Mouse (Mus musculus): ENCODE data around the gene Itgb2l. TPM values are rescaled to one million over a fixed set of nuclear protein-coding genes. Genes with fewer than 3 reads are reported as not detected.

Itgb2l gene
- polyA plus RNA-seq, 1 experiment, result 1.5 TPM

GRCm38 (mm10) chr16:96387685-96388371, 55.6 kb downstream of the Itgb2l start:
- WGBS, result 58% methylated on average over 6 of the region's 6 CpGs
- no peak overlapping the region for H3K27ac ChIP-seq (ENCODE audit: insufficient read depth, low read length)
- TF ChIP-seq POLR2A (IDR thresholded peaks at IDR 0.05; ENCODE audit: low read depth, low read length) (no peak), CTCF (IDR thresholded peaks at IDR 0.05; ENCODE audit: extremely low read depth, insufficient read depth, insufficient read length, insufficient replicate concordance) (no peak)

GRCm38 (mm10) chr16:96384741-96385140, 58.7 kb downstream of the Itgb2l start:
- no peak for DNase-seq (ENCODE audit: low read depth in 1 of 2, low spot score in 2 of 2)
- TF ChIP-seq CTCF (IDR thresholded peaks at IDR 0.05; ENCODE audit: extremely low read depth, insufficient read depth, insufficient read length, insufficient replicate concordance), result no peak
- TF ChIP-seq POLR2A (IDR thresholded peaks at IDR 0.05; ENCODE audit: low read depth, low read length), result no peak
- H3K4me1 ChIP-seq (ENCODE audit: control insufficient read depth, insufficient read depth, insufficient read length), result no peaks in the 10 kb centered on the region; the same call in 1 of the 2 replicates

More at GRCm38 (mm10) chr16:96387685-96388371, 55.6 kb downstream of the Itgb2l start:
- no peaks in the 10 kb centered on the region; the same call in 1 of the 2 replicates for H3K4me1 ChIP-seq (ENCODE audit: control insufficient read depth, insufficient read depth, insufficient read length)
- DNase-seq (ENCODE audit: low read depth in 1 of 2, low spot score in 2 of 2), result no peak
- no peaks in the 10 kb centered on the region for H3K36me3 ChIP-seq (ENCODE audit: control insufficient read depth, insufficient read depth, low read length)
- no peak overlapping the region for H3K4me3 ChIP-seq (ENCODE audit: extremely low read depth, insufficient read depth, insufficient read length)
- H3K27me3 ChIP-seq (ENCODE audit: control insufficient read depth, insufficient read depth, low read length), result no peaks in the 10 kb centered on the region

GRCm38 (mm10) chr16:96382496-96383181, 60.8 kb downstream of the Itgb2l start:
- Histone ChIP-seq H3K27me3 (ENCODE audit: control insufficient read depth, insufficient read depth, low read length) (no peaks in the 10 kb centered on the region), H3K4me1 (ENCODE audit: control insufficient read depth, insufficient read depth, insufficient read length) (no peaks in the 10 kb centered on the region; the same call in 1 of the 2 replicates), H3K4me3 (ENCODE audit: extremely low read depth, insufficient read depth, insufficient read length) (no peak overlapping the region), H3K27ac (ENCODE audit: insufficient read depth, low read length) (no peak overlapping the region), H3K36me3 (ENCODE audit: control insufficient read depth, insufficient read depth, low read length) (no peaks in the 10 kb centered on the region)
- DNase-seq (ENCODE audit: low read depth in 1 of 2, low spot score in 2 of 2), result no peak
- 86% methylated on average over 5 of the region's 5 CpGs for WGBS
- no peak for TF ChIP-seq CTCF (IDR thresholded peaks at IDR 0.05; ENCODE audit: extremely low read depth, insufficient read depth, insufficient read length, insufficient replicate concordance)

More at GRCm38 (mm10) chr16:96384741-96385140, 58.7 kb downstream of the Itgb2l start:
- no peak overlapping the region for H3K27ac ChIP-seq (ENCODE audit: insufficient read depth, low read length)
- no peaks in the 10 kb centered on the region for H3K27me3 ChIP-seq (ENCODE audit: control insufficient read depth, insufficient read depth, low read length)
- H3K4me3 ChIP-seq (ENCODE audit: extremely low read depth, insufficient read depth, insufficient read length), result no peak overlapping the region
- H3K36me3 ChIP-seq (ENCODE audit: control insufficient read depth, insufficient read depth, low read length), result no peaks in the 10 kb centered on the region

- H3K4me3 ChIP-seq (ENCODE audit: extremely low read depth, insufficient read depth, insufficient read length), result no peak overlapping the region
- DNase-seq (ENCODE audit: low read depth in 1 of 2, low spot score in 2 of 2), result no peak
- no peaks in the 10 kb centered on the region for H3K4me1 ChIP-seq (ENCODE audit: control insufficient read depth, insufficient read depth, insufficient read length)
- WGBS, result 94% methylated on average over 12 of the region's 12 CpGs
- no peaks in the 10 kb centered on the region for H3K36me3 ChIP-seq (ENCODE audit: control insufficient read depth, insufficient read depth, low read length)
- no peaks in the 10 kb centered on the region for H3K27me3 ChIP-seq (ENCODE audit: control insufficient read depth, insufficient read depth, low read length)
- no peak overlapping the region for H3K27ac ChIP-seq (ENCODE audit: insufficient read depth, low read length)
- TF ChIP-seq POLR2A (IDR thresholded peaks at IDR 0.05; ENCODE audit: low read depth, low read length) (no peak), CTCF (IDR thresholded peaks at IDR 0.05; ENCODE audit: extremely low read depth, insufficient read depth, insufficient read length, insufficient replicate concordance) (no peak)
Observed at GRCm38 (mm10) chr16:96381435-96381834, 62.0 kb downstream of the Itgb2l start.

GRCm38 (mm10) chr16:96378111-96378510, 65.3 kb downstream of the Itgb2l start:
- Histone ChIP-seq H3K36me3 (ENCODE audit: control insufficient read depth, insufficient read depth, low read length) (no peaks in the 10 kb centered on the region), H3K27ac (ENCODE audit: insufficient read depth, low read length) (no peak overlapping the region), H3K4me1 (ENCODE audit: control insufficient read depth, insufficient read depth, insufficient read length) (no peaks in the 10 kb centered on the region), H3K27me3 (ENCODE audit: control insufficient read depth, insufficient read depth, low read length) (no peaks in the 10 kb centered on the region), H3K4me3 (ENCODE audit: extremely low read depth, insufficient read depth, insufficient read length) (no peak overlapping the region)
- TF ChIP-seq CTCF (IDR thresholded peaks at IDR 0.05; ENCODE audit: extremely low read depth, insufficient read depth, insufficient read length, insufficient replicate concordance) (no peak), POLR2A (IDR thresholded peaks at IDR 0.05; ENCODE audit: low read depth, low read length) (no peak)
- DNase-seq (ENCODE audit: low read depth in 1 of 2, low spot score in 2 of 2), result no peak
- 92% methylated on average over 10 of the region's 10 CpGs for WGBS

GRCm38 (mm10) chr16:96376342-96376741, 67.1 kb downstream of the Itgb2l start:
- WGBS, result 18% methylated on average over 7 of the region's 7 CpGs
- no peaks in the 10 kb centered on the region for H3K27me3 ChIP-seq (ENCODE audit: control insufficient read depth, insufficient read depth, low read length)
- TF ChIP-seq CTCF (IDR thresholded peaks at IDR 0.05; ENCODE audit: extremely low read depth, insufficient read depth, insufficient read length, insufficient replicate concordance) (no peak), POLR2A (IDR thresholded peaks at IDR 0.05; ENCODE audit: low read depth, low read length) (no peak)
- H3K27ac ChIP-seq (ENCODE audit: insufficient read depth, low read length), result no peak overlapping the region
- no peak overlapping the region for H3K4me3 ChIP-seq (ENCODE audit: extremely low read depth, insufficient read depth, insufficient read length)
- H3K4me1 ChIP-seq (ENCODE audit: control insufficient read depth, insufficient read depth, insufficient read length), result peaks cover 4% of the 10 kb centered on the region; the same call in 1 of the 2 replicates
- H3K36me3 ChIP-seq (ENCODE audit: control insufficient read depth, insufficient read depth, low read length), result no peaks in the 10 kb centered on the region
- no peak for DNase-seq (ENCODE audit: low read depth in 1 of 2, low spot score in 2 of 2)

- TF ChIP-seq CTCF (IDR thresholded peaks at IDR 0.05; ENCODE audit: extremely low read depth, insufficient read depth, insufficient read length, insufficient replicate concordance) (no peak), POLR2A (IDR thresholded peaks at IDR 0.05; ENCODE audit: low read depth, low read length) (no peak)
- Histone ChIP-seq H3K36me3 (ENCODE audit: control insufficient read depth, insufficient read depth, low read length) (no peaks in the 10 kb centered on the region), H3K27me3 (ENCODE audit: control insufficient read depth, insufficient read depth, low read length) (no peaks in the 10 kb centered on the region), H3K4me1 (ENCODE audit: control insufficient read depth, insufficient read depth, insufficient read length) (peaks cover 4% of the 10 kb centered on the region; the same call in 1 of the 2 replicates), H3K27ac (ENCODE audit: insufficient read depth, low read length) (no peak overlapping the region), H3K4me3 (ENCODE audit: extremely low read depth, insufficient read depth, insufficient read length) (no peak overlapping the region)
- DNase-seq (ENCODE audit: low read depth in 1 of 2, low spot score in 2 of 2), result no peak
- 82% methylated on average over 7 of the region's 7 CpGs for WGBS
Observed at GRCm38 (mm10) chr16:96375538-96375937, 67.9 kb downstream of the Itgb2l start.

Data from spleen, adult 2 months (tissue).